Mouse (Mus musculus) kidney, adult 2 months (tissue): ENCODE results near the gene Eepd1.

Source experiments
- CTCF ChIP-seq: fragments of 200-500 bp; conservative IDR thresholded peaks from 2 replicates; pipeline ENCODE4 v1.5.1; 2011; ENCODE audit warnings: low read depth, mild to moderate bottlenecking, control low read depth, low read length, moderate library complexity, mixed read lengths; ENCODE audit not compliant: insufficient read depth, insufficient read length
- POLR2A ChIP-seq: fragments of 200-500 bp; IDR thresholded peaks from one replicate; pipeline ENCODE4 v1.6.1; 2011; ENCODE audit warnings: low read depth, low read length, control low read depth

GRCm38 (mm10) chr9:25539461-25539860, 58.1 kb downstream of the Eepd1 start:
- TF ChIP-seq CTCF (no peak), POLR2A (no peak)
